Mouse (Mus musculus) urinary bladder, adult 2 months (tissue): ENCODE data around the gene Lin52. TPM values are rescaled to one million over a fixed set of nuclear protein-coding genes. Genes with fewer than 3 reads are reported as not detected.

ENCODE experiments used
- DNase-seq: peaks from one replicate; pipeline ENCODE4 v3.0.0; 2022; ENCODE audit warnings: low spot score
- polyA plus RNA-seq: library from polyadenylated mRNA; depleted of rRNA; stranded (reverse); fragments of >200 nt; gene quantifications from 2 replicates; pipeline ENCODE4 v1.2.3, GENCODE M21; 2012

Gene Lin52
- polyA plus RNA-seq, 1 experiment, result 17.0 TPM

DNA sequence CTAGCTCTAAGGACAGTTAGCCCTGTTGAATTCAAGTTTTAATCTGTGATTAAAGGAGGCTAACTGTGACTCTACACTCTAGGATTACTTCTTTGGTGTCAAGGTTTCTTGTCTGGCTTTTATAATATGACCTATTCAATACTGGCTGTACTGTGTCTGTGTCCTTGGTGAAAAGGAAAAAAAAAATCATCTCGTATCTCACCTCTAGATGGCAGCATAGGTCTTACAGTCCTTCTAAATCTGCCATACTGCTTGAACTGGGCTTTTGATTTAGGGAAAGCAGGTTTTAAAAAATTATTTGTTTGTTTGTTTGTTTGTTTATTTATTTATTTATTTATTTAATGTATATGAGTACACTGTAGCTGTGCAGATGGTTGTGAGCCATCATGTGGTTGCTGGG, 17.5 kb downstream of the Lin52 start:
- DNase-seq, result no peak

- DNase-seq, result no peak
Measured at GRCm38 (mm10) chr12:84478937-84479336, 27.7 kb downstream of the Lin52 start.

GRCm38 (mm10) chr12:84481251-84481650, 30.0 kb downstream of the Lin52 start:
- no peak for DNase-seq

DNA sequence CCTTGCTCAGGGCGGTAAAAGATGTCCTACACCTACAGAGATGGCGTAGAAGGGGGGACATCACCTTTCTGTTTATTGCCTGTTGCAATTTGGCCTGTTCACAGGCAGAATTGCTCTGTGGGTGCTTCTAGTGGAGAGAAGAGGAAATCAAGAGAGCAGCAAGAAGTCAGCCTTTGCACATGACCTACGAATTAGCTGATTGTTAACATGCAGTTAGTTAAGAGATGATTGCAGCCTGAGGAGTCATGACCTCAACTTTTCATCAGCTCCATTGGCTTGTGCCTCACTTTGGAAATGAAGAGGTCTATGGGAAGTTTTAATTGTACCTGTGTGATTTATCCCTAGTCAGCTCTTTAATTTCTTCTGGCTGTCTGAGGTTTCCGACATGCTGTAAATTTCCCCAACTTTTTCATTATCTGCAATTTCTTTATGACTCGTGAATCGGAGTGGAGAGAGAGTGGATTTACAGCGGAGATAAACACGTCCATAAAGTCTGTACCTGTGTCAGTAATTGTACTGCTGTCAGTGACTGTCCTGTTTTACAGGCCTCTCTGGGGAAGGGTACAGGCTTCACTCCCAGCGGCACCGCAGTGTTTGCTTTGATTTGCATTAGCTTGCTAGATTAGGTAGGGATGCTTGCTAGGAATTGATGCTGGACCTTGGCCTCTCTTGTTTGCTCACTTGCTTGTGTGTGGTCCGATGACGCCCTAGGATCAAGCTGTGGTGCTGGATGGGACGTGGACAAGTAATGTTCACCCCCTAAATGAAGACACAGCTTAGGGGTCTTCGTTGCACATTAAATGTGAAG, 31.8 kb downstream of the Lin52 start:
- DNase-seq, result no peak

- no peak for DNase-seq
Measured at GRCm38 (mm10) chr12:84487324-84488056, 36.3 kb downstream of the Lin52 start.

DNA sequence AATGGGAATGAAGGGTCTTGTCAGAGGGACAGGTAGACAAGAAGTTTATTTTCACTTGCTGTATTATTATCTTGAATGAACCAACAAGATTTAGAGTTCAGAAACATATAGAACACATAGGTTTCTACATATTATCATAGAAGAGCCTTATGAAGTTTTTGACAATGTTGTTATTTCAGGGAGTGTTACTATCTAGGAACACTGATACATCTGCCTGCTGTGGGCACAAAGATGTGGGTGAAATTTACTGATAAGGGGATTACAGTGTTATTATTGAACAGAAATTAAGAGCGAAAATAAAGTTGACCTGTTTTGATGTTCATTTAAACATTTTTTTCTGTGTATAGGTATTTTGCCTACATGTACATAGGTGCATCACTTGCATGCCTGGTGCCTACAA, 45.6 kb downstream of the Lin52 start:
- no peak for DNase-seq

DNA sequence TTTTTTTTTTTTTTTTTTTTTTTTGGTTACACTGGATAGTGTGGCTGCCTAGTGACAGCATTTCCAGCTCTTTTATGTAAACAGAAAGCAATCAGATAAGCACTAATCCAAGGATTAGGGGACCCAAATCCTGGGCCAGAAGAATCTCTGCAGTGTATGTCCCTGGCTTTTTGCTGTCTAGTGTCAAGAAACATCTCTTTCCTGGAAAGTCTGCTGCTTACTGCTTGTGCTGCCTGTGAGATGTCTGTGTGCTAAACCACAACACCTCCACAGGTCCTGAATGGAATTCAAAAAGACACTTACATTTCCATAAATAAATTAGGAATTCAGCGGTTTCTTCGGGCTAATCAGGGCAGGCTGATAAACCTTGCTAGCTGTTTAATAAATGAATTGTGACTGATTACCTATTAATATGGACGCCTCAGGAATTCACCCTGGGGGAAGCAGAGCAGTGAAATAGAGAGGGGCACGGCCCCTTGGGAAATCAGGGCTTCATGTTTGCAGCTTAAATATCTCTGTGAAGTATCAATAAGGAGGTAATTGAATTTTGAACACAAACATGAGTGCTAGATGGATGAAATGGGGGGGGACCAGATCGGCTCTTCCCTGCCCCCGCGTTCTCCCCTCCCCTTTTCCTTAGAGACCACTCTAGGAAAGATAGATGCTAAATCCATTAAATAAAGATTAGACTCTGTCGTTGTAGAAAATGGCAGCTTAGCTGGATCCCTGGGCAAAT, 49.5 kb downstream of the Lin52 start:
- DNase-seq, result no peak

GRCm38 (mm10) chr12:84501278-84501677, 50.1 kb downstream of the Lin52 start:
- DNase-seq, result no peak

GRCm38 (mm10) chr12:84506856-84507255, 55.6 kb downstream of the Lin52 start:
- DNase-seq, result no peak

DNA sequence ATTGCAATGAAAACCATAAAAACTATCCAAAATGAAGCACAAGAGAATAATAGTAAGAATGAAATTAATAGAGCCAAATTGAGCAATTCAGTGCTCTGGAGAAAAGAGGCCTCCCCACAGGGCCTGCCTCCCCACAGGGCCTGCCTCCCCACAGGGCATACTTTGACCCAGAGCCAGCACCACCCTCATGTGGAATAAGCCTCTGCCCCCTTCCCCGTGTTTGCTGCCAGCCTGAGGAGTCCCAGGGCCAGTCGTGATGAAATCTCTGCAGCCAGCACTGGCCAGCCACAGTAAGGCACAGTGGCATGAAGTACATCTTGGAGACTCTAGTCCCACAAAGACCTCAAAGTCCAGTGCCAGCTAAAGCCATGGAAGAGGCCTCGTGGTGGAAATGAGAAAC, 60.8 kb downstream of the Lin52 start:
- no peak for DNase-seq

- no peak for DNase-seq
Measured at GRCm38 (mm10) chr12:84515486-84515885, 64.3 kb downstream of the Lin52 start.

DNA sequence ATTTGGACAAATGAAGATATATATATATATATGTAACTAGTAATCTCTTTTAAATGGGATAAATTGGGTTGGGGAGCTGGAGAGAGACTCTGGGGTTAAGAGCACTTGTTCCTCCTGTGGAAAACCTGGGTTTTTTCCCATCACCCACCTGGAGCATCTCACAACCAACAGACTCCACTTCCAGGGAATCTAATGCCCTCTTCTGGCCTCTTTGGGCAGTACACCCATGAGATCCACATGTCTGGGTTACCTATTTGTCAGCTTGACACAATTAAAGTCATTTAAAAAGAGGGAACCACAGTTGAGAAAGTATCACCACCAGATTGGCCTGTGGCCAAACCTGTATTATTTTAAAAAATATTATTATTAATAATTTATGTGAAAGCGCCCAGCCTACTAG, 65.4 kb downstream of the Lin52 start:
- no peak for DNase-seq

DNA sequence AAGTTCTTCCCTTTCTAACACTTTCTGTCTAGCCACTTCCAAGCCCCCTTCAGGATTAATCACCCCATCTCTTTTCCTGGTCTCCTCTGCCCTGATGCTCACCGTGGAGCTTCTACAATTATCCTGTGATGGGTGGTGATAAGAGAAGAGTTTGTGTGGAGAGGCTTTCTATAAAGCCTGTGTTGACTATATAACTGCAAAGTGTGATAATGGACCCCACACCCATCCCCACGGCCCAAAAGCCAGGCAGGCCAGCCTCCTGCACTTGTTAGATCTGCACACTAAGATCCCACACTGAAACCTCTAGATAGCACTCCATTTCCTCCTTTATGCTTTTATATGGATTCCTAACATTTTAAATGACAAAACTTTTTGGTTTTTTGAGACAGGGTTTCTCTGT, 66.8 kb downstream of the Lin52 start:
- DNase-seq, result no peak

DNA sequence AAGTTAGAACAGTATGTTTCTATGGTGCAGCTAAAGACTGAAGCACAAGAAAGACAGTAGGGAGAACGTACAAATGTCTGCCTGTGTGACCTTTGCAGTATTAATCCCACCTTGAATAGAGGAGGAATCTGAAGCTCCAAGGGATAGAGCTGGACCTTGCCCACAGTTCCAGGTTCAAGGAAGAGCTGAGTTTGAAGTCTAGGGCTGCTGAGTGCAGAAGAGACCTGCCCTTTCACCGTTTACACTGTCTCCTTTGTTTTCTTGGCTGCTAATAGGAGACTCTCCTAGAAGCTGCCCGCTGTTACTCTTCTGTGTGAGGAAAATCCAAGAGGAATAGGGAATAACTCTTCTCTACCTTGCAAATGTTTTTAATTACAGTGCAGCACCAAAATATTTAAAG, 72.5 kb downstream of the Lin52 start:
- DNase-seq, result no peak

GRCm38 (mm10) chr12:84524147-84525050, 73.2 kb downstream of the Lin52 start:
- DNase-seq, result no peak

- DNase-seq, result no peak
Measured at GRCm38 (mm10) chr12:84525422-84525821, 74.2 kb downstream of the Lin52 start.

DNA sequence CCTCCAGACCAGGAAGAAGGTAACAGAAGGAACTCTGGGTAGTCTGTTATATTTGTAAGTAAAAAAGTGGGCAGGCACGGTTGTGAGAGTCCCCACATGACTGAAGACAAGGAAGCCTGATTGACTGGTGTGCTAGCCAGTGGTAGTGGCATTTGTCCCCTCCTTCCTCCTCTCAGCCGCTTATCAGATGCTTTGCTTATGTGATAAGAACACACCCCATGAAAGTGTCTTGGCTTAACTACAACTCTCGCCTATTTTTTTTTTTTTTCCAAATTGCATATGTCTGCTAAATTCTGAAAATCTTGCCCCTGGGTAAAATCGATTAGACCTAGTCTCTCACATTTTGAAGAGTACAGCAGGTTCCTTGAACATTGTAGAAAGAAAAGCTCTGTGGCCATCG, 79.2 kb downstream of the Lin52 start:
- no peak for DNase-seq

- DNase-seq, result no peak
Measured at GRCm38 (mm10) chr12:84531906-84532829, 80.9 kb downstream of the Lin52 start.

DNA sequence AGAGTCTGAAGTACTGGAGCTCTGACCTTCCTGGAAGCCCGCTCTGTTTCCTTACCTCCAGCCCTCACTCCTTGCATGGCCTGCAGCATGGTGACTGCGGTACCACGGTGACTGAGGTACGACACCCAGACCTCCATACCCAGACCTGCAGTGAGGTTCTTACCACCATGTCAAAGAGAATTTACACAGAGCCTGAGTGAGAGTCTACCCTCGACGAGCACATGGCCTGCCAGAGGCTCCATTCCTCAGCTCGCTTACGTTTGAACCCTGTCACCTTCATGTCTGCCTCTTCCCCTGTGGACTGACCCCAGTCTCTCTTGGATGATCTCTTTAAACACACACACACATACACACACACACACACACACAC, 81.6 kb downstream of the Lin52 start:
- DNase-seq, result no peak

GRCm38 (mm10) chr12:84533706-84534486, 82.7 kb downstream of the Lin52 start:
- no peak for DNase-seq
